Mouse (Mus musculus): ENCODE results near the gene Zc2hc1b.

Zc2hc1b gene

DNA sequence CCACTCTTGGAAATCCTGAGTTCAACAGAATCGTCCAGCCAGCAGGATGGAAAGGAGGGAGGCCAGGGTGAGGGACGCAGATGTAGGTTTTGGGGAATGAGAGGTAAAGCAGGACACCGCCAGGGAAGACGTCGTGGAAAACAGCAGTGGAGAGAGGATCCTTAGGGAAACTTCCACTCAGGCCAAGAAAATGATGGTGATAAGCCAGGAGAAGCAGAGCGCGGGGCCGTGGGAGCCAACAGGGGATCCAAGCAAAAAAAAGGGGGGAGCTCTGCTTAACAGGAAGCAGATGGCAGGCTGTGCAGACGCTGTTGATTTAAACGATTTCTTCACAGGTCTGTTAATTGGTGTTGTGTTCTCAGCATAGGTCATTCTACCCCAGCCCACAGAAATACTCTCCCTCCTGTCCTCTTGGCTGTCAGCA, 5.0 kb downstream of the Zc2hc1b start:
- no peak for DNase-seq (ENCODE audit: low spot score in 2 of 2)

GRCm38 (mm10) chr10:13171461-13171860, 6.4 kb downstream of the Zc2hc1b start:
- no peak for DNase-seq (ENCODE audit: low spot score in 2 of 2)

- no peak for DNase-seq (ENCODE audit: low spot score in 2 of 2)
Measured at GRCm38 (mm10) chr10:13170739-13171448, 6.9 kb downstream of the Zc2hc1b start.

- no peak for DNase-seq (ENCODE audit: low spot score in 2 of 2)
Measured at GRCm38 (mm10) chr10:13168461-13168860, 9.4 kb downstream of the Zc2hc1b start.

GRCm38 (mm10) chr10:13162031-13162430, 15.8 kb downstream of the Zc2hc1b start:
- no peak for DNase-seq (ENCODE audit: low spot score in 2 of 2)

DNA sequence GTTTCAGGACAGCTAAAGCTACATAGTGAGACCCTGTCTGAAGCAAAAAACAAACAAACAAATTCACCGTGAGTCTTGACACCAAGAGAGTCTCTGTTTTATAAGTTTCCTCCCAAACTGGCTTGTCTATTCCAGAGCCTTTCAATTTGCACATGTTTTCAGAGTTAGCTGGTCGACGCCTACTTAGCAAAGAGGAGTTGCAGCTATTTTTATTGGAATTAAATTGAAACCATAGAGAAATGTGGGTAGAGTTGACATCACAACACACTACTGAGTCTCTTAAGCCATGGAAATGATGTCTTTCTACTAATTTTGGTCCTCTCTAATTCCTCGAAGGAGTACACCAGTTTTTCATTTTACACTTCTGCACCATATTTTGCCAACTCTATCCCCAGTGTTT, 16.9 kb downstream of the Zc2hc1b start:
- DNase-seq (ENCODE audit: low spot score in 2 of 2) = no peak

GRCm38 (mm10) chr10:13155377-13155776, 22.4 kb downstream of the Zc2hc1b start:
- DNase-seq (ENCODE audit: low spot score in 2 of 2) = no peak

DNA sequence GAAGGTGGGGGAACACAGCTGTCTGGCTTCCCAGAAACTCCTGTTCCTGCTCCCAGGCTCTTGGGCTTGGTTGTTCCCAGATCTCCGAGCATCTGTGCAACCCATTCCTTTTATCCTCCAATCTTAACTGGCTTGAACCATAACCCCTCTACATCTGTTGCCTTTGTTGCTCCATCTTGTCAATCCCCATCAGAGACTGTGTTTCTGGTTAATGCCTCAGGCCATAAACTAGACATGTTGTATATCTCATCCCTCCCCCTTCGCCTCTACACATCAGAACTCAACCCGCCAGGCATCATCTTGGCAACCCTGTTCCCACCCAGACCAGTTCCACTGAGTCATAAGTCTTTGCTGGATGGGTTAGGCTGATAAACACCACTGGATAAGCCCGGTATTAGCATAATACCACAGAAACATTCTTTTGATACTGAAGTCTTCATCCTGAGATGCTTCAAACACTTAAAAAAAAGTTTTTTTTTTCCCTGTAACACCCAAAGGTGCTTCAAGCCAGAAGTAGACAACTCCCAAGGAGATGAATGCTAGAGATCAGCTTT, 24.9 kb downstream of the Zc2hc1b start:
- DNase-seq (ENCODE audit: low spot score in 2 of 2) = no peak

- peak in 1 of 2 experiments; percentile 9 for DNase-seq (ENCODE audit: low spot score in 2 of 2)
Measured at GRCm38 (mm10) chr10:13151353-13151752, 26.5 kb downstream of the Zc2hc1b start.

- no peak for DNase-seq (ENCODE audit: low spot score in 2 of 2)
Measured at GRCm38 (mm10) chr10:13150435-13150834, 27.4 kb downstream of the Zc2hc1b start.

- no peak for DNase-seq (ENCODE audit: low spot score in 2 of 2)
Measured at GRCm38 (mm10) chr10:13140434-13140833, 37.4 kb downstream of the Zc2hc1b start.

GRCm38 (mm10) chr10:13137906-13138305, 39.9 kb downstream of the Zc2hc1b start:
- no peak for DNase-seq (ENCODE audit: low spot score in 2 of 2)

DNA sequence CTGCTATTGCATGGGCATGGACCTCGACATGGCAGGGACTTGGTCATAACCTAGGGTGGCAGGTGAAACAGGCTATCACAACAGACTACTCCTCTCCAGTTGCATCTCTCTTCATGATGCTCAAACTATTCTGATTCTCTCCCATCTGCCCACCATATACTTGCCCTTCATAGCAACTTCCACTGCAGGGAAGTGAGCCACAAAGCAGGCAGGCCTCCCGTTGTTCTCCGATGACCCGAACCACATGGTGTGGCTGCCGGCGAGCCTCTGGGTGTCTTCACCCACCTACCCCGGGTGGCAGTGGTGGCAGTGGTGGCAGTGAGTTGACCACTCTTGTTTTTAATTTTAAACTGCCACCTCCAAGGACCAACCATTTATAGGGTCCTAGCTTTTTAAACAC, 42.1 kb downstream of the Zc2hc1b start:
- DNase-seq (ENCODE audit: low spot score in 2 of 2) = no peak

GRCm38 (mm10) chr10:13135276-13135675, 42.5 kb downstream of the Zc2hc1b start:
- DNase-seq (ENCODE audit: low spot score in 2 of 2) = no peak

DNA sequence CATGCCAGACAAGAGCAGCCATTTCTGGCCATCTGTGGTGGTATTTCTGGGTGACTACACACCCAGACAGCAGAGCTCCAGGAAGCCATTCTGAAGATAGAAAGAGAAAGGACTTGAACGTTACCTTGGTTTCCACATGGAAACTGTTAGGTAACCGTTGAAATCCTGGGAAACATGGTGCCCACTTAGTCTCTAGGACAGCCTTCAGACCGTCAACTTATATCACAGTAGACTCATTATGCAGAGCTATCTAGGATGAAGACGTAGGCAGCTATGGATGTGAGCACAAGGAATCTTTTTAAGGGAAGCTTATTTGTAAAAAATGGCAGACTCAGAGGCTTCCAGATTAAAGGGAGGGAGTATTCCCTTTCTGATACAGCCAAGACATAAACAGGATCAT, 44.0 kb downstream of the Zc2hc1b start:
- no peak for DNase-seq (ENCODE audit: low spot score in 2 of 2)

GRCm38 (mm10) chr10:13127946-13128345, 49.9 kb downstream of the Zc2hc1b start:
- DNase-seq (ENCODE audit: low spot score in 2 of 2) = no peak

DNA sequence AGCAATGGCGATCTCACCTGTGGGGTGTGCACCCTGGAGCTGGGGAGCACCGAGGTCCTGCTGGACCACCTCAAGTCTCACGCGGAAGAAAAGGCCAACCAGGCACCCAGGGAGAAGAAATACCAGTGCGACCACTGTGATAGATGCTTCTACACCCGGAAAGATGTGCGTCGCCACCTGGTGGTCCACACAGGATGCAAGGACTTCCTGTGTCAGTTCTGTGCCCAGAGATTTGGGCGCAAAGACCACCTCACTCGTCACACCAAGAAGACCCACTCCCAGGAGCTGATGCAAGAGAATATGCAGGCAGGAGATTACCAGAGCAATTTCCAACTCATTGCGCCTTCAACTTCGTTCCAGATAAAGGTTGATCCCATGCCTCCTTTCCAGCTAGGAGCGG, 50.5 kb downstream of the Zc2hc1b start:
- no peak for DNase-seq (ENCODE audit: low spot score in 2 of 2)

DNA sequence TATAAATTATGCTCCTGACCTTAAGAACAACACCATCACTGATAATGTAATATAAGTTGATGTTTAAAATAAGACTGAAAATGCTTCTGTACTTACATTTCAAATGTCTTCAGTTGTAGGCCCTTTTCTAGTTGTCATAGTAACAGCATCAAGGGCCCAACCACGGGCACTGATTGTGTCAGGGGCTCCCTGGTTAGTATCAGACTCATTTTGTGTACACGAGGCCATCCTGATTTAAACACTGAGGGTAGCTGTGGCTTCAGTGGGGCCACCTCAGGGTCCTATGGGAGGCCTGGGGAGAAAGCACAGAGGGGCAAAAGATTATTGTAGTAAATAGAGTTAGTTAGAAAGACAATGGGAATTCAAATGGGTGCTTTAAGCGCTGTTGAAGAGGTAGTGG, 52.0 kb downstream of the Zc2hc1b start:
- DNase-seq (ENCODE audit: low spot score in 2 of 2) = no peak

DNA sequence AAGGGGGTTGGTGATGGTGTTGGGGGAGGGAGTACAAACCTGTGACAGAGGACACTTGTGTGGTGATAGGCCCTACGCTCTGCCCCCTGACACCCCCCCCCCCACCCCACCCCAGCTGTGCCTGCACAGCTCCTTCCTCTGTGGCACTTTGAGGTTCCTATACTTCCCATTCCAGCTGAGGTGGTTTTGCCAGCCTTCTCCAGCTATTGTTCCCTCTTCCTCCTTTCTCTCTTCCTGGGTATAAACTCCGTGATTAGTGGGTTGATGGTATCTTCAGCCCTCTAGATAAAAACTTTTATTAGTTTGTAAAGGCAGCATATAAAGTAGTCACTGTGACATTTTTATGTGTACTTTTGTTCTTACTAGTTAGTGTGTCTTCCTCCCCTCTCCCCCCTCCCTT, 58.5 kb downstream of the Zc2hc1b start:
- no peak for DNase-seq (ENCODE audit: low spot score in 2 of 2)

- DNase-seq (ENCODE audit: low spot score in 2 of 2) = no peak
Measured at GRCm38 (mm10) chr10:13118770-13119102, 59.1 kb downstream of the Zc2hc1b start.

GRCm38 (mm10) chr10:13118024-13118769, 59.6 kb downstream of the Zc2hc1b start:
- no peak for DNase-seq (ENCODE audit: low spot score in 2 of 2)

DNA sequence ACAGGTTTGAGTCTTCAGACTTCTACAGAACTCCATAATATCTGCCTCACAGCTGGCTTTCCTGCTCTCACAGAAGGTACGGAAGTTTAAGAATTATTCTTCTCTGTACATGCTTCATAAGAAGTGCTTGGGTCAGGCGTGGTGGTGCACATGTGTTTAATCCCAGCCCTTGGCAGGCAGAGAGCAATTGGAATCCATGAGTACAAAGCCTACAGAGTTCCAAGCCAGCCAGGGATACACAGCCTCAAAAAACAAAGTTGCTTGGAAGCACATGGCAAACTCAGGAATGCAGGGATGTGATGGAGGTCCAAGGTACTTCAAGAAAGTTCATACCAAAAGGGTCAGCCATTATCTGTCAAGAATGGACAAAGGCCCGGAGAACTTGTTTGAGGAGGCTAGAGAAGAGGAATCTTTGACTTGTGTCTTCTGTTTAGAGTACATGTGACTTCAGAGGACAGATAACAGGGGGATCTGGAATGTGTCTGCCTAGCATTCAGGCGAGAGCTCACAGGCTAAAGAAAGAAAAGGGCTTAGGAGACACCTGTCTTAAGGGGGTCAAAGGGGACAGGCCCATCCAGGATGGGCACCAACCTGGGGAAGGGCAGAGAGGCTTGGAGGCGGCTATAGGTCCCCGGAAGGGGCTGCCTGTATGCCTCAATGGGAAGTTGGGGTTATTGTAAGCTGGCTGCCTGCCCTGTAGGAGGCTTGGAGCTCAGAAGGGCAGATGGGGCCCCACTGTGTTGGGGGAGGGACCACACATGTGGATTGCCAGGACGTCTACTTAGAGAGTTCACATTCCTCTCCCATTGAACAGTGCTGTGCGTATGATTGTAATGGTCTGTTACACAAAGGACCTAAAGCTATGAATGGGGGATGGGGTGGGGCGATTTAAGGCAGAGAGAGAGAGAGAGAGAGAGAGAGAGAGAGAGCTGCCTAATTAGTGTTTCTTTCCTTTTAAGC, 60.8 kb downstream of the Zc2hc1b start:
- DNase-seq (ENCODE audit: low spot score in 2 of 2) = no peak
